Mouse (Mus musculus): ENCODE results near the gene Galnt15.

DNA sequence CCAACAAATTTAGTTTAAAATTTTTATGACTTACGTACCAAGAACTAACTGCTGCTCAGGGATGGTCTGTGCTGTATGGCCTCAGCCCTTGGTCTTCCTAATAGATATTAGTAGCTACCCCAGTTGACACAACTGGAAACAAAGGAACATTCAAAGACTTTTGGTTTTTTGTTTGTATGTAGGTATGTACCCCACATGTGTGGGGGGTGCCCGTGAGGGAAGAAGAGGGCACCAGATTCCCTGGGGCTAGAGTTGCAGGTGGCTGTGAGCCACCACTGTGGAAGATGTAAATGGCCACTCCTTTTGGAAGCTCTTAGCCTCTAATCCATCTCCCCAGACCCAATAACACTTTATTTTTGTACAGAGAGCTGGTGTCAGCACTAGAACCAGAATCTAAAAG is 54.7 kb downstream of the Galnt15 start:
- TF ChIP-seq CTCF (conservative IDR thresholded peaks at IDR 0.05; ENCODE audit: insufficient read depth, insufficient read length, low read depth, low read length): no peak
- TF ChIP-seq POLR2A (IDR thresholded peaks at IDR 0.05; ENCODE audit: low read depth, low read length): no peak

All from kidney, adult 2 months (tissue).